Mouse (Mus musculus) liver, embryonic 14.5 days (tissue): ENCODE results near the gene Ppp4r4. TPM values are rescaled to one million over a fixed set of nuclear protein-coding genes. Genes with fewer than 3 reads are reported as not detected.
A peak's percentile ranks its signal among the peaks of the same experiment; 100 is the strongest.

ENCODE experiments used
- ATAC-seq: fragments of 200-750 bp; cut with Nextera tagmentation; 2 replicates; pipeline ENCODE4 v1.8.0; 2017; ENCODE audit warnings: moderate number of reproducible peaks, mild to moderate bottlenecking, moderate library complexity; ENCODE audit not compliant: insufficient read depth
- DNase-seq, 3 experiments: peaks; one replicate each; pipeline ENCODE4 v3.0.0-alpha.2; 2012 to 2013; ENCODE audit warnings: low read depth in 3 of 3, low spot score in 3 of 3
- H3K27ac ChIP-seq: fragments of 300-500 bp; sonication (generic); 2 replicates; pipeline ENCODE4 v1.5.1; 2014; ENCODE audit warnings: moderate library complexity, mild to moderate bottlenecking, control low read depth, inconsistent platforms
- H3K27me3 ChIP-seq: fragments of 300-500 bp; sonication (generic); 2 replicates; pipeline ENCODE4 v1.6.1; 2014; ENCODE audit warnings: mild to moderate bottlenecking, low read length, moderate library complexity; ENCODE audit not compliant: control insufficient read depth, insufficient read depth
- H3K36me3 ChIP-seq: fragments of 300-500 bp; sonication (generic); replicated peaks from 2 replicates; pipeline ENCODE4 v1.6.1; 2014; ENCODE audit warnings: low read depth; ENCODE audit not compliant: control insufficient read depth, insufficient read depth
- H3K4me1 ChIP-seq, 2 experiments: fragments of 200-500 bp in 1 of 2; fragments of 300-500 bp in 1 of 2; sonication (generic) in 1 of 2; replicated peaks; 2 replicates each; pipeline ENCODE4 v1.6.1; 2012 to 2014; ENCODE audit warnings: antibody characterized with exemption in 1 of 2, inconsistent platforms in 1 of 2, low read length in 1 of 2; ENCODE audit not compliant: control insufficient read depth in 2 of 2, insufficient read depth in 2 of 2
- H3K4me2 ChIP-seq: fragments of 300-500 bp; sonication (generic); 2 replicates; pipeline ENCODE4 v1.6.1; 2014; ENCODE audit warnings: low read depth, mild to moderate bottlenecking, control low read depth, moderate library complexity
- H3K4me3 ChIP-seq, 2 experiments: fragments of 200-500 bp in 1 of 2; fragments of 300-500 bp in 1 of 2; sonication (generic) in 1 of 2; 2 replicates each; pipeline ENCODE4 v1.5.1; 2012 to 2014; ENCODE audit warnings: low read depth in 2 of 2, low read length in 2 of 2, mild to moderate bottlenecking in 2 of 2, control low read depth in 1 of 2, inconsistent platforms in 1 of 2, moderate library complexity in 1 of 2; ENCODE audit not compliant: insufficient read depth in 1 of 2
- H3K9ac ChIP-seq: fragments of 300-500 bp; sonication (generic); replicated peaks from 2 replicates; pipeline ENCODE4 v1.6.1; 2014; ENCODE audit warnings: mild to moderate bottlenecking, control low read depth, moderate library complexity
- H3K9me3 ChIP-seq: fragments of 300-500 bp; sonication (generic); 2 replicates; pipeline ENCODE4 v1.6.1; 2016; ENCODE audit warnings: low read length, mixed read lengths; ENCODE audit not compliant: control insufficient read depth
- CTCF ChIP-seq: IDR thresholded peaks from 2 replicates; pipeline ENCODE4 v1.5.1; 2016; ENCODE audit warnings: antibody characterized with exemption, low read depth, control low read depth
- EP300 ChIP-seq: IDR thresholded peaks from 2 replicates; pipeline ENCODE4 v1.6.1; 2016; ENCODE audit warnings: antibody characterized with exemption, low read depth
- WGBS: fragments of 180-500 bp; shearing (Covaris S2); extraction: QIAGEN DNeasy Blood & Tissue Kit; methylation state at CpG from one replicate; pipeline ENCODE4 v1.1.7; 2014; ENCODE audit not compliant: insufficient replicate concordance; 5-methylcytosine and 5-hydroxymethylcytosine counted together
- polyA plus RNA-seq, 2 experiments: library from polyadenylated mRNA; depleted of rRNA in 1 of 2; stranded (reverse) in 1 of 2; unstranded in 1 of 2; fragments of >200 nt; fragmentation: Nextera tagmentation in 1 of 2; extraction: Ambion mirVana in 1 of 2; gene quantifications; 2 replicates each; pipeline versions ENCODE4 v1.2.1 to v1.2.3; 2012 to 2014

Ppp4r4 gene
- polyA plus RNA-seq, 2 experiments = 0.79 to 0.94 TPM

- no peak for DNase-seq
- Histone ChIP-seq H3K4me2 (no peak overlapping the region), H3K4me3 (no peak overlapping the region), H3K9ac (no peak overlapping the region), H3K36me3 (no peaks in the 10 kb centered on the region), H3K9me3 (no peaks in the 10 kb centered on the region), H3K27ac (no peak overlapping the region), H3K27me3 (no peaks in the 10 kb centered on the region), H3K4me1 (peaks cover 0 to 6% of the 10 kb centered on the region in 2 experiments; a peak in 2 of 4 replicates)
- WGBS = 30% methylated on average over 2 of the region's 2 CpGs
- no peak for ATAC-seq
- no peak for TF ChIP-seq EP300
- TF ChIP-seq CTCF = no peak
Measured at GRCm38 (mm10) chr12:103547438-103547837, 15.4 kb downstream of the Ppp4r4 start.

- ATAC-seq (no peak), DNase-seq (no peak)
- H3K4me2 ChIP-seq = no peak overlapping the region
- no peak overlapping the region for H3K9ac ChIP-seq
- H3K4me3 ChIP-seq = no peak overlapping the region
- TF ChIP-seq EP300 (no peak), CTCF (no peak)
- no peaks in the 10 kb centered on the region for H3K36me3 ChIP-seq
- H3K27me3 ChIP-seq = no peaks in the 10 kb centered on the region
- peaks cover 0 to 9% of the 10 kb centered on the region in 2 experiments; a peak in 2 of 4 replicates for H3K4me1 ChIP-seq
- no peaks in the 10 kb centered on the region for H3K9me3 ChIP-seq
- H3K27ac ChIP-seq = no peak overlapping the region
- 47% methylated on average over 4 of the region's 4 CpGs for WGBS
Measured at GRCm38 (mm10) chr12:103548526-103548925, 16.4 kb downstream of the Ppp4r4 start.

- no peak for ATAC-seq
- DNase-seq = no peak
- Histone ChIP-seq H3K27ac (no peak overlapping the region), H3K4me2 (no peak overlapping the region), H3K4me1 (peaks cover 0 to 9% of the 10 kb centered on the region in 2 experiments; a peak in 2 of 4 replicates), H3K9me3 (no peaks in the 10 kb centered on the region), H3K9ac (no peak overlapping the region), H3K27me3 (no peaks in the 10 kb centered on the region), H3K36me3 (no peaks in the 10 kb centered on the region), H3K4me3 (no peak overlapping the region)
- TF ChIP-seq CTCF (no peak), EP300 (no peak)
- 59% methylated on average over 6 of the region's 6 CpGs for WGBS
Measured at GRCm38 (mm10) chr12:103550047-103550446, 18.0 kb downstream of the Ppp4r4 start.

GRCm38 (mm10) chr12:103551422-103551821 lies 19.3 kb downstream of the Ppp4r4 start:
- H3K9me3 ChIP-seq = no peaks in the 10 kb centered on the region
- H3K9ac ChIP-seq = no peak overlapping the region
- peaks cover 0 to 9% of the 10 kb centered on the region in 2 experiments; a peak in 2 of 4 replicates for H3K4me1 ChIP-seq
- no peaks in the 10 kb centered on the region for H3K36me3 ChIP-seq
- 38% methylated on average over 4 of the region's 4 CpGs for WGBS
- no peak overlapping the region for H3K27ac ChIP-seq
- H3K4me2 ChIP-seq = no peak overlapping the region
- 0 out of 2 replicates have a peak, but pooled peaks have one; percentile 23 for ATAC-seq
- DNase-seq = no peak
- H3K4me3 ChIP-seq = no peak overlapping the region
- H3K27me3 ChIP-seq = no peaks in the 10 kb centered on the region
- no peak for TF ChIP-seq CTCF
- no peak for TF ChIP-seq EP300

- peak in 1 of 3 experiments; percentile 14 for DNase-seq
- WGBS = 40% methylated on average over 2 of the region's 2 CpGs
- ATAC-seq = peak; percentile 47; the same call in 1 of the 2 replicates
- Histone ChIP-seq H3K9me3 (no peaks in the 10 kb centered on the region), H3K4me2 (no peak overlapping the region), H3K4me3 (no peak overlapping the region), H3K9ac (no peak overlapping the region), H3K27ac (no peak overlapping the region), H3K27me3 (no peaks in the 10 kb centered on the region), H3K36me3 (no peaks in the 10 kb centered on the region), H3K4me1 (peaks cover 0 to 9% of the 10 kb centered on the region in 2 experiments; a peak in 2 of 4 replicates)
- TF ChIP-seq EP300 (no peak), CTCF (no peak)
Measured at GRCm38 (mm10) chr12:103552506-103552905, 20.4 kb downstream of the Ppp4r4 start.
